Mouse (Mus musculus): Measurements from ENCODE around the gene Slc12a6. TPM values are rescaled to one million over a fixed set of nuclear protein-coding genes. Genes with fewer than 3 reads are reported as not detected.

Slc12a6 gene
- polyA plus RNA-seq, 1 experiment = 31.9 TPM

GRCm38 (mm10) chr2:112378973-112379898 is 113.6 kb downstream of the Slc12a6 start, which contains the start of gene Katnbl1:
Gene Katnbl1 (plus strand): TSS chr2:112379211.
- 0 out of 2 replicates have a peak, but pooled peaks have one; percentile 31 for TF ChIP-seq EP300 (IDR thresholded peaks at IDR 0.05; ENCODE audit: insufficient read depth, low read depth, low read length)
- TF ChIP-seq POLR2A (IDR thresholded peaks at IDR 0.05; ENCODE audit: insufficient read depth, low read length) = no peak
- peak; percentile 78 for TF ChIP-seq CTCF (IDR thresholded peaks at IDR 0.05; ENCODE audit: low read depth, low read length)
- H3K36me3 ChIP-seq (ENCODE audit: control insufficient read depth, insufficient read depth, low read length, poor library complexity, severe bottlenecking) = 0 out of 2 replicates have a peak, but pooled peaks cover 2% of the 10 kb centered on the region

GRCm38 (mm10) chr2:112380131-112380530 is 114.5 kb downstream of the Slc12a6 start:
- H3K27ac ChIP-seq (ENCODE audit: insufficient read depth, low read length) = no peak overlapping the region
- peak overlapping the region; percentile 54; the same call in 1 of the 2 replicates for H3K4me3 ChIP-seq (ENCODE audit: low read depth, low read length)
- no peaks in the 10 kb centered on the region for H3K4me1 ChIP-seq (ENCODE audit: control insufficient read depth, insufficient read depth, low read length)
- H3K9me3 ChIP-seq (replicated peaks; ENCODE audit: control insufficient read depth, insufficient read depth, low read length, poor library complexity, severe bottlenecking) = no peaks in the 10 kb centered on the region
- H3K27me3 ChIP-seq (ENCODE audit: control insufficient read depth, insufficient read depth, low read length, poor library complexity, severe bottlenecking) = no peaks in the 10 kb centered on the region
- H3K36me3 ChIP-seq (ENCODE audit: control insufficient read depth, insufficient read depth, low read length, poor library complexity, severe bottlenecking) = 0 out of 2 replicates have a peak, but pooled peaks cover 2% of the 10 kb centered on the region
- TF ChIP-seq CTCF (IDR thresholded peaks at IDR 0.05; ENCODE audit: low read depth, low read length) (no peak), EP300 (IDR thresholded peaks at IDR 0.05; ENCODE audit: insufficient read depth, low read depth, low read length) (no peak), POLR2A (IDR thresholded peaks at IDR 0.05; ENCODE audit: insufficient read depth, low read length) (no peak)
- peak overlapping the region; percentile 99 for H3K9ac ChIP-seq (ENCODE audit: low read depth, poor library complexity, severe bottlenecking)

More at GRCm38 (mm10) chr2:112378973-112379898, 113.6 kb downstream of the Slc12a6 start, which contains the start of gene Katnbl1:
- H3K9me3 ChIP-seq (replicated peaks; ENCODE audit: control insufficient read depth, insufficient read depth, low read length, poor library complexity, severe bottlenecking) = no peaks in the 10 kb centered on the region
- H3K4me1 ChIP-seq (ENCODE audit: control insufficient read depth, insufficient read depth, low read length) = no peaks in the 10 kb centered on the region
- H3K4me3 ChIP-seq (ENCODE audit: low read depth, low read length) = peak within 1 kb of the TSS; percentile 88
- H3K27me3 ChIP-seq (ENCODE audit: control insufficient read depth, insufficient read depth, low read length, poor library complexity, severe bottlenecking) = no peaks in the 10 kb centered on the region
- peak within 1 kb of the TSS; percentile 99 for H3K9ac ChIP-seq (ENCODE audit: low read depth, poor library complexity, severe bottlenecking)
- H3K27ac ChIP-seq (ENCODE audit: insufficient read depth, low read length) = peak within 1 kb of the TSS; percentile 97

GRCm38 (mm10) chr2:112381219-112381618 is 115.6 kb downstream of the Slc12a6 start:
- Histone ChIP-seq H3K27me3 (ENCODE audit: control insufficient read depth, insufficient read depth, low read length, poor library complexity, severe bottlenecking) (no peaks in the 10 kb centered on the region), H3K9me3 (replicated peaks; ENCODE audit: control insufficient read depth, insufficient read depth, low read length, poor library complexity, severe bottlenecking) (no peaks in the 10 kb centered on the region), H3K4me1 (ENCODE audit: control insufficient read depth, insufficient read depth, low read length) (no peaks in the 10 kb centered on the region), H3K4me3 (ENCODE audit: low read depth, low read length) (no peak overlapping the region), H3K36me3 (ENCODE audit: control insufficient read depth, insufficient read depth, low read length, poor library complexity, severe bottlenecking) (peaks cover 4% of the 10 kb centered on the region; the same call in 1 of the 2 replicates), H3K27ac (ENCODE audit: insufficient read depth, low read length) (no peak overlapping the region), H3K9ac (ENCODE audit: low read depth, poor library complexity, severe bottlenecking) (no peak overlapping the region)
- TF ChIP-seq EP300 (IDR thresholded peaks at IDR 0.05; ENCODE audit: insufficient read depth, low read depth, low read length) (no peak), CTCF (IDR thresholded peaks at IDR 0.05; ENCODE audit: low read depth, low read length) (no peak), POLR2A (IDR thresholded peaks at IDR 0.05; ENCODE audit: insufficient read depth, low read length) (no peak)

- Histone ChIP-seq H3K4me1 (ENCODE audit: control insufficient read depth, insufficient read depth, low read length) (peaks cover 1% of the 10 kb centered on the region), H3K4me3 (ENCODE audit: low read depth, low read length) (no peak overlapping the region), H3K9me3 (replicated peaks; ENCODE audit: control insufficient read depth, insufficient read depth, low read length, poor library complexity, severe bottlenecking) (no peaks in the 10 kb centered on the region), H3K36me3 (ENCODE audit: control insufficient read depth, insufficient read depth, low read length, poor library complexity, severe bottlenecking) (peaks cover 5% of the 10 kb centered on the region; the same call in 1 of the 2 replicates), H3K27me3 (ENCODE audit: control insufficient read depth, insufficient read depth, low read length, poor library complexity, severe bottlenecking) (no peaks in the 10 kb centered on the region), H3K27ac (ENCODE audit: insufficient read depth, low read length) (no peak overlapping the region), H3K9ac (ENCODE audit: low read depth, poor library complexity, severe bottlenecking) (no peak overlapping the region)
- no peak for TF ChIP-seq POLR2A (IDR thresholded peaks at IDR 0.05; ENCODE audit: insufficient read depth, low read length)
- no peak for TF ChIP-seq CTCF (IDR thresholded peaks at IDR 0.05; ENCODE audit: low read depth, low read length)
- no peak for TF ChIP-seq EP300 (IDR thresholded peaks at IDR 0.05; ENCODE audit: insufficient read depth, low read depth, low read length)
Measured at GRCm38 (mm10) chr2:112390843-112391242, 125.2 kb downstream of the Slc12a6 start.

GRCm38 (mm10) chr2:112391346-112392000 is 125.8 kb downstream of the Slc12a6 start:
- Histone ChIP-seq H3K9me3 (replicated peaks; ENCODE audit: control insufficient read depth, insufficient read depth, low read length, poor library complexity, severe bottlenecking) (no peaks in the 10 kb centered on the region), H3K4me3 (ENCODE audit: low read depth, low read length) (no peak overlapping the region), H3K27ac (ENCODE audit: insufficient read depth, low read length) (no peak overlapping the region), H3K9ac (ENCODE audit: low read depth, poor library complexity, severe bottlenecking) (no peak overlapping the region), H3K36me3 (ENCODE audit: control insufficient read depth, insufficient read depth, low read length, poor library complexity, severe bottlenecking) (peaks cover 2% of the 10 kb centered on the region; the same call in 1 of the 2 replicates), H3K4me1 (ENCODE audit: control insufficient read depth, insufficient read depth, low read length) (peaks cover 1% of the 10 kb centered on the region), H3K27me3 (ENCODE audit: control insufficient read depth, insufficient read depth, low read length, poor library complexity, severe bottlenecking) (no peaks in the 10 kb centered on the region)
- TF ChIP-seq EP300 (IDR thresholded peaks at IDR 0.05; ENCODE audit: insufficient read depth, low read depth, low read length) = no peak
- no peak for TF ChIP-seq CTCF (IDR thresholded peaks at IDR 0.05; ENCODE audit: low read depth, low read length)
- TF ChIP-seq POLR2A (IDR thresholded peaks at IDR 0.05; ENCODE audit: insufficient read depth, low read length) = no peak

All from ES-Bruce4 (cell line).